Mouse (Mus musculus): ENCODE measurements around the gene Cenpm. TPM values are rescaled to one million over a fixed set of nuclear protein-coding genes. Genes with fewer than 3 reads are reported as not detected.

Cenpm gene
- polyA plus RNA-seq, 1 experiment from 2014 or later = 20.0 TPM

MicroRNAs encoded within 50 kb of the gene (microRNA counts, 519-probe panel; counts per million panel counts)
- microRNA mmu-miR-33 = 3,128 counts per million, percentile 36 among the panel's probes with 10 or more counts

Small RNA genes lying within 50 kb of the gene (microRNA-seq; reads per million reads assigned to microRNA genes)
- gene Mir33 = 108 reads per million, percentile 51 among the genes with 10 or more reads in this experiment

Other genes starting within 250 kb of the Cenpm start
- 42.2 and 45.1 TPM in 2 replicates for gene Desi1, start 210.9 kb downstream of the Cenpm start, polyA plus RNA-seq (2015; fragmentation: Nextera tagmentation; extraction: Ambion mirVana)
- gene Snu13, start 197.2 kb downstream of the Cenpm start, polyA plus RNA-seq (2015; fragmentation: Nextera tagmentation; extraction: Ambion mirVana) = 225 and 241 TPM in 2 replicates
- gene 4930407I10Rik, start 185.6 kb downstream of the Cenpm start, polyA plus RNA-seq (2015; fragmentation: Nextera tagmentation; extraction: Ambion mirVana) = not detected in 2 replicates
- gene Mei1, start 174.8 kb downstream of the Cenpm start, polyA plus RNA-seq (2015; fragmentation: Nextera tagmentation; extraction: Ambion mirVana) = 0.05 TPM in 1 of 2 replicates, not detected in the other
- 13.0 and 14.8 TPM in 2 replicates for gene Ccdc134, start 116.8 kb downstream of the Cenpm start, polyA plus RNA-seq (2015; fragmentation: Nextera tagmentation; extraction: Ambion mirVana)
- gene Srebf2, start 97.6 kb downstream of the Cenpm start, polyA plus RNA-seq (2015; fragmentation: Nextera tagmentation; extraction: Ambion mirVana) = 179 and 193 TPM in 2 replicates
- 0.93 and 1.8 TPM in 2 replicates for gene Shisa8, start 31.9 kb downstream of the Cenpm start, polyA plus RNA-seq (2015; fragmentation: Nextera tagmentation; extraction: Ambion mirVana)
- gene Tnfrsf13c, start 20.4 kb downstream of the Cenpm start, polyA plus RNA-seq (2015; fragmentation: Nextera tagmentation; extraction: Ambion mirVana) = not detected in 2 replicates
- 8.9 and 9.2 TPM in 2 replicates for gene 1500009C09Rik, start 7.6 kb upstream of the Cenpm start, polyA plus RNA-seq (2015; fragmentation: Nextera tagmentation; extraction: Ambion mirVana)
- gene Sept3, start 30.1 kb upstream of the Cenpm start, polyA plus RNA-seq (2015; fragmentation: Nextera tagmentation; extraction: Ambion mirVana) = 329 and 346 TPM in 2 replicates
- 0.16 and 0.18 TPM in 2 replicates for gene Wbp2nl, start 54.2 kb upstream of the Cenpm start, polyA plus RNA-seq (2015; fragmentation: Nextera tagmentation; extraction: Ambion mirVana)
- 29.3 and 30.2 TPM in 2 replicates for gene Naga, start 94.2 kb upstream of the Cenpm start, polyA plus RNA-seq (2015; fragmentation: Nextera tagmentation; extraction: Ambion mirVana)
- 1.9 and 2.3 TPM in 2 replicates for gene Pheta2, start 94.2 kb upstream of the Cenpm start, polyA plus RNA-seq (2015; fragmentation: Nextera tagmentation; extraction: Ambion mirVana)
- gene Smdt1, start 94.2 kb upstream of the Cenpm start, polyA plus RNA-seq (2015; fragmentation: Nextera tagmentation; extraction: Ambion mirVana) = 348 and 365 TPM in 2 replicates
- 363 and 382 TPM in 2 replicates for gene Ndufa6, start 109.6 kb upstream of the Cenpm start, polyA plus RNA-seq (2015; fragmentation: Nextera tagmentation; extraction: Ambion mirVana)
- gene Cyp2d22, start 135.5 kb upstream of the Cenpm start, polyA plus RNA-seq (2015; fragmentation: Nextera tagmentation; extraction: Ambion mirVana) = 2.1 and 2.6 TPM in 2 replicates
- not detected in 2 replicates for gene Cyp2d11, start 149.3 kb upstream of the Cenpm start, polyA plus RNA-seq (2015; fragmentation: Nextera tagmentation; extraction: Ambion mirVana)
- not detected in 2 replicates for gene Cyp2d10, start 162.4 kb upstream of the Cenpm start, polyA plus RNA-seq (2015; fragmentation: Nextera tagmentation; extraction: Ambion mirVana)
- gene Cyp2d9, start 188.7 kb upstream of the Cenpm start, polyA plus RNA-seq (2015; fragmentation: Nextera tagmentation; extraction: Ambion mirVana) = not detected in 2 replicates

Data from hindbrain, embryonic 13.5 days (tissue).